Mouse (Mus musculus): ENCODE data around the gene Grm4. TPM values are rescaled to one million over a fixed set of nuclear protein-coding genes. Genes with fewer than 3 reads are reported as not detected.

The Grm4 gene
- total and polyA plus RNA-seq, 3 experiments, result not detected

- Histone ChIP-seq H3K36me3 (replicated peaks in 1 of 2; ENCODE audit: control insufficient read depth in 1 of 2, insufficient read depth in 1 of 2, low read length in 1 of 2) (no peaks in the 10 kb centered on the region), H3K27me3 (replicated peaks) (peaks cover 93% of the 10 kb centered on the region), H3K4me1 (ENCODE audit: control insufficient read depth in 1 of 2, insufficient read depth in 2 of 2) (peaks cover under 1 to 2% of the 10 kb centered on the region in 2 experiments; a peak in 2 of 4 replicates), H3K9ac (ENCODE audit: insufficient read depth, low read depth) (no peak overlapping the region), H3K4me2 (ENCODE audit: insufficient read depth, low read depth, poor library complexity, severe bottlenecking) (no peak overlapping the region), H3K27ac (ENCODE audit: insufficient read depth, low read depth) (no peak overlapping the region), H3K9me3 (replicated peaks; ENCODE audit: low read length) (no peaks in the 10 kb centered on the region), H3K4me3 (replicated peaks in 1 of 3; ENCODE audit: low read depth in 2 of 3, low read length in 2 of 3, poor library complexity in 1 of 3) (no peak overlapping the region), H3K79me2 (replicated peaks; ENCODE audit: control insufficient read depth, extremely low read depth, insufficient read depth, poor library complexity, severe bottlenecking) (no peaks in the 10 kb centered on the region)
- no peak for DNase-seq (ENCODE audit: extremely low read depth)
- in situ Hi-C loops (cut with MboI; ENCODE audit: low pct_ligation_motif_present, low pct_unique_long_range_greater_than_20kb, low sequenced_read_pairs) (no loop called here), dilution Hi-C loops (cut with MboI; ENCODE audit: extremely low pct_ligation_motif_present, extremely low pct_unique_long_range_greater_than_20kb, low sequenced_read_pairs) (no loop called here)
- TF ChIP-seq ZNF384 (IDR thresholded peaks at IDR 0.05; ENCODE audit: low read depth, low read length), result no peak
- TF ChIP-seq MAZ (IDR thresholded peaks at IDR 0.05; ENCODE audit: low read depth, low read length), result no peak
- TF ChIP-seq SMC3 (IDR thresholded peaks at IDR 0.05; ENCODE audit: low read depth, low read length), result no peak
- no peak for TF ChIP-seq RAD21 (IDR thresholded peaks at IDR 0.05; ENCODE audit: low read depth, low read length)
- no peak for TF ChIP-seq NRF1 (IDR thresholded peaks at IDR 0.05; ENCODE audit: low read depth, low read length)
- TF ChIP-seq ETS1 (conservative IDR thresholded peaks at IDR 0.05; ENCODE audit: low read depth, low read length), result no peak
- no peak for TF ChIP-seq CHD2 (IDR thresholded peaks at IDR 0.05; ENCODE audit: low read length)
- no peak for TF ChIP-seq GABPA (IDR thresholded peaks at IDR 0.05; ENCODE audit: insufficient replicate concordance, low read depth, low read length)
- no peak for TF ChIP-seq CHD1 (IDR thresholded peaks at IDR 0.05; ENCODE audit: low read depth, low read length)
- no peak for TF ChIP-seq POLR2A (IDR thresholded peaks at IDR 0.05; ENCODE audit: low read depth, low read length)
- TF ChIP-seq MAX (IDR thresholded peaks at IDR 0.05; ENCODE audit: low read length), result no peak
Observed at GRCm38 (mm10) chr17:27453045-27453444, 68.2 kb downstream of the Grm4 start.

- TF ChIP-seq ELF1 (IDR thresholded peaks at IDR 0.05; ENCODE audit: low read depth, low read length) (0 out of 2 replicates have a peak, but pooled peaks have one; percentile 18), BHLHE40 (IDR thresholded peaks at IDR 0.05; ENCODE audit: low read depth, low read length) (no peak), UBTF (IDR thresholded peaks at IDR 0.05; ENCODE audit: low read depth, low read length) (no peak), TBP (conservative IDR thresholded peaks at IDR 0.05; ENCODE audit: low read depth, low read length) (no peak), POLR2A (IDR thresholded peaks at IDR 0.05; ENCODE audit: low read depth, low read length) (no peak), POLR2AphosphoS2 (IDR thresholded peaks at IDR 0.05; ENCODE audit: low read depth, low read length) (no peak), NRF1 (IDR thresholded peaks at IDR 0.05; ENCODE audit: low read depth, low read length) (no peak), E2F4 (IDR thresholded peaks at IDR 0.05; ENCODE audit: insufficient replicate concordance, low read depth, low read length) (no peak), NELFE (IDR thresholded peaks at IDR 0.05; ENCODE audit: low read depth, low read length) (peak; percentile 13; the same call in 1 of the 2 replicates), MEF2A (IDR thresholded peaks at IDR 0.05; ENCODE audit: borderline replicate concordance, low read depth, low read length) (no peak), EP300 (IDR thresholded peaks at IDR 0.05; ENCODE audit: low read length) (no peak), MAFK (IDR thresholded peaks at IDR 0.05; ENCODE audit: insufficient replicate concordance, low read length) (no peak), KAT2A (IDR thresholded peaks at IDR 0.05; ENCODE audit: insufficient replicate concordance, low read length) (no peak), RAD21 (IDR thresholded peaks at IDR 0.05; ENCODE audit: low read depth, low read length) (peak; percentile 52), PAX5 (IDR thresholded peaks at IDR 0.05; ENCODE audit: low read length) (no peak), SMC3 (IDR thresholded peaks at IDR 0.05; ENCODE audit: low read depth, low read length) (peak; percentile 74), SIN3A (IDR thresholded peaks at IDR 0.05; ENCODE audit: low read length) (no peak), JUN (IDR thresholded peaks at IDR 0.05; ENCODE audit: insufficient read depth, low read depth, low read length) (no peak), ZKSCAN1 (IDR thresholded peaks at IDR 0.05; ENCODE audit: borderline replicate concordance, low read depth, low read length) (no peak), JUND (conservative IDR thresholded peaks at IDR 0.05; ENCODE audit: low read depth, low read length) (no peak), MYC (IDR thresholded peaks at IDR 0.05; ENCODE audit: low read depth, low read length) (no peak), ETS1 (conservative IDR thresholded peaks at IDR 0.05; ENCODE audit: low read depth, low read length) (no peak), ZC3H11A (IDR thresholded peaks at IDR 0.05; ENCODE audit: low read depth, low read length) (no peak), USF1 (IDR thresholded peaks at IDR 0.05; ENCODE audit: low read depth, low read length) (no peak), GABPA (IDR thresholded peaks at IDR 0.05; ENCODE audit: insufficient replicate concordance, low read depth, low read length) (no peak), ZNF384 (IDR thresholded peaks at IDR 0.05; ENCODE audit: low read depth, low read length) (no peak), CTCF (conservative IDR thresholded peaks at IDR 0.05 in 1 of 2, IDR thresholded peaks at IDR 0.05 in 1 of 2; ENCODE audit: low read depth in 2 of 2, low read length in 2 of 2) (peak in 1 of 2 experiments; percentile 86; a peak in 2 of 4 replicates), MXI1 (IDR thresholded peaks at IDR 0.05; ENCODE audit: low read depth, low read length) (no peak), IRF4 (IDR thresholded peaks at IDR 0.05; ENCODE audit: low read depth, low read length) (0 out of 2 replicates have a peak, but pooled peaks have one; percentile 10)
- dilution Hi-C loops (cut with MboI; ENCODE audit: extremely low pct_ligation_motif_present, extremely low pct_unique_long_range_greater_than_20kb, low sequenced_read_pairs) (no loop called here), in situ Hi-C loops (cut with MboI; ENCODE audit: low pct_ligation_motif_present, low pct_unique_long_range_greater_than_20kb, low sequenced_read_pairs) (no loop called here)
- peaks cover 11 to 13% of the 10 kb centered on the region in 2 experiments for H3K4me1 ChIP-seq (ENCODE audit: control insufficient read depth in 1 of 2, insufficient read depth in 2 of 2)
- no peak overlapping the region for H3K27ac ChIP-seq (ENCODE audit: insufficient read depth, low read depth)
- peak; percentile 47 for DNase-seq (ENCODE audit: extremely low read depth)
- peaks cover 90% of the 10 kb centered on the region for H3K27me3 ChIP-seq (replicated peaks)
- no peak overlapping the region for H3K4me2 ChIP-seq (ENCODE audit: insufficient read depth, low read depth, poor library complexity, severe bottlenecking)
- H3K9ac ChIP-seq (ENCODE audit: insufficient read depth, low read depth), result no peak overlapping the region
- H3K9me3 ChIP-seq (replicated peaks; ENCODE audit: low read length), result no peaks in the 10 kb centered on the region
- no peak overlapping the region for H3K4me3 ChIP-seq (replicated peaks in 1 of 3; ENCODE audit: low read depth in 2 of 3, low read length in 2 of 3, poor library complexity in 1 of 3)
- H3K36me3 ChIP-seq (replicated peaks in 1 of 2; ENCODE audit: control insufficient read depth in 1 of 2, insufficient read depth in 1 of 2, low read length in 1 of 2), result no peaks in the 10 kb centered on the region
- H3K79me2 ChIP-seq (replicated peaks; ENCODE audit: control insufficient read depth, extremely low read depth, insufficient read depth, poor library complexity, severe bottlenecking), result no peaks in the 10 kb centered on the region
Observed at GRCm38 (mm10) chr17:27451787-27452186, 69.4 kb downstream of the Grm4 start.

All from CH12.LX (cell line).